Mouse (Mus musculus): ENCODE results near the gene Neurl1b.

Gene Neurl1b

DNA sequence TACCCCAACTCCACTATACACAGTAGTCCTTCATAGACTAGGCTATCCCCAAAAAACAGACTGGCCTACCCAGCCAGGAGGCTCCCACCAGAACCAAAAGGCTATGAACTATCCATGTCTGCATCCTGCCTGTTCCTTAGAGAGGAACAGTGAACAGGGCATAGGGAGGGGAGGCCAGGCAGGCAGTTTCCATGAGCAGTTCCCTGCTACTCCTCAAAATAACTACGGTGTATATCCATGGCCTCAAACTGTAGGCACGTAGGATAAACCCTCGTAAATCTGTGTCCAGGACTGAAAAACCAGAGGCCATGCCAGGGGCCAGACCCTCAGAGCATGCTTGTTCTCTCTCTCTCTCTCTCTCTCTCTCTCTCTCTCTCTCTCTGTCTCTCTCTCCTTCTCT, 17.9 kb upstream of the Neurl1b start:
- no peak for DNase-seq (ENCODE audit: low spot score in 2 of 2)

DNA sequence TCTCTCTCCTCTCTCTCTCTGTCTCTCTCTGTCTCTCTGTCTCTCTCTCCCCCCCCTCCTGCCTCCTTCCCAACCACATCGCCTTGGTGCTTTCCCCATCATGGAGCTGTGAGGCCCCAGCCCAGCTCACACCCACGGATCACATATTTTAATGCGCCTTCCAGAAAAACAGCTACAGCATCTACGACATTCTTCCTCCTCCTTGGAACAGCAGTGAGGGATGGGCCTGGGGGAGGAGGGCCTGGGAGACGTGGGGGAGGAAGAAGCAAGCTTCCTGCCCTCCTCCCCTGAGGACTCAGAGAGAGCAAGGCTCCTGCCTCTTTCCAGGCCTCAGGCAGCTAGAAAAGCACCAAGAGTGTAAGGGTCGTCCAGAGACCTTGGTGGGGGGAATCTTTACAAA, 17.3 kb upstream of the Neurl1b start:
- DNase-seq (ENCODE audit: low spot score in 2 of 2), result no peak

DNA sequence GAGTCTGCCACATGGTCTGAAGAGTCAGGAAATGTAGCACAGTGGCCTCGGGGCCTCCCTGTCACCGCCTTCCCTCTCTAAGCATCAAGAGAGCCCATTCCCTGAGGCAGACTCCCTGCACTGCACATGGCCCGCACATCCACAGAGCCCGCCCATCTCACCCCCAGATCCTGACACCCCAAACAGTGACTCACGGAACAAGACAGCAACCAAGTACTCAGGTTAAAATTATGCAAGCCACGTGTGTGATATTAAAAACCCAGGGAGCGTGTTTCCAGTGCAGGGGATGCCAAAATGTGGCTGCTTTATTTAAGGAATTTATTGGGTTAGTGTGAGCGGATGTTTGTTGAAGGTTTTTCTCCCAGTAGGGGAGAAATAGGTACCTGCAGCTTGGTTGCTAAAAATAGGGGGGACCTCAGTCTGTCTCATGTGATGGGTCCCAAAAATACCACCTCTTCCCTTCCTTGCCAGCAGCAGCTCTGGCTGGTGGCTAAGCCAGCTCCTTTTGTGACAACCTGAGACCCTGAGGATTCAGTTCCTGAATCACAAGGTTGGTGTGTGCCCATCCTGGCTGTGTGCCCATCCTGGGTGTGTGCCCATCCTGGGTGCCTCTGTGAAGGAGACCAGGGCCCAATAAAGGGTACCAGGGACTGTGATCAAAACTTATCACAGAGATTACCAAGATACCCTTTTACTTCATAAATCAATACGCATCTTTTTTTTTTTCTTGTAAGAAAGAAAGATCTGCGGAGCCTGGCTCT, 9.1 kb upstream of the Neurl1b start:
- no peak for DNase-seq (ENCODE audit: low spot score in 2 of 2)

DNA sequence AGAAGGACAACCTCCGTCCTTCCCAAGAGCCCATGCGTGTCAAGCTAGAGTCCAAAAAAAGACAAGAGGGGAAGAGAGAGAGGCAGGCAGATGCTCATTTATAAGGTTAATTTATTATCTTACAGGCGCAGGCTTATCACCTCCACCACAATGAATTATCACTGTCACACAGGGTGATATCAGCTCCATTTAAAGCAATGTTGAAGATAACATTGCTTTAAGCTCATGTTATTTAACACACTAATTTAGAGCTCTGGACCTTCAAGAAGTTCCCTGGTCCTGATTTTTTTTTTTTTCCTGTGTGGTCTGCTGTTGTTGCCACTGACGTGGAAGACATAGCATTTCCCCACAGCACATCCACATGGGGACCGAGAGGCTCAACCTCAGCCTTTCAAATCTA, 1.7 kb upstream of the Neurl1b start:
- DNase-seq (ENCODE audit: low spot score in 2 of 2), result no peak

DNA sequence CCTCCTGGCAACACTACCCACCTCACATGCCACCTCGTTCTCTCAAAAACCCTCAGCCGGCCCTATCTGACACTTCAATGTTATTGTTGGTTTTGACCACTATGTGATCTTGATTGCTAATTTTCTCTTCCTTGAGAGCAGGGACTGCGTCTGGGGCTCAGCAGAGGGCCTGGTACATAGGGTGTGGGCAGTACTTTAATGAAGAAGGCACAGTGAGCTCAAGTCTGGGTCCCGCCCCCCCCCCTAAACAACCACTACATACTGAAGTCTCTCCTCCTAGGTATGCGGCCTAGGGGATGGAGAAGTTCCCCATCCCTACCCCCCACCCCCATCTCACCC, 476 bp upstream of the Neurl1b start:
- no peak for DNase-seq (ENCODE audit: low spot score in 2 of 2)

DNA sequence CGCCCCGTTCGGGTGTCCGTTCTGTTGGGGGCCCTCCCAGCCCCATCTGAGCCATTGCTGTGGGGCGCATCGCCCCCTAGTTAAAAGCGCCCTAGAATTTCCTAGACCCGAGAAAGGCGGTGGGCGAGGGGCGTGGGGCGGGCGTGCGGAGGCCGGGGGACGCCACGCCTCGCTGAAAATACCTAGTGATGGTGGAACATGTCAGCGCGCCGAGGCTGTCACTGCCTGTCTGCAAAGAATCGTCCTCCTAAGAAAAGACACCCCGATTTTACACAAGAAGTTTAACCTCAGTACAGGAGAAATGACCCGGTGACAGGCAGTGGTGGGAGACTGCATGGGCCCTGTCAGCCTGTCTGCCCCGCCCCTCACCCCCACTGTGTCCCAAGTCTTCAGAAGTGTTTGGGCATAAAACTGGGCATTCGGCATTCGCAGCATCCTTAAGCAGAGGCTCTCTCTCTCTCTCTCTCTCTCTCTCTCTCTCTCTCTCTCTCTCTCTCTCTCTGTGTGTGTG, 781 bp downstream of the Neurl1b start:
- DNase-seq (ENCODE audit: low spot score in 2 of 2), result no peak

DNA sequence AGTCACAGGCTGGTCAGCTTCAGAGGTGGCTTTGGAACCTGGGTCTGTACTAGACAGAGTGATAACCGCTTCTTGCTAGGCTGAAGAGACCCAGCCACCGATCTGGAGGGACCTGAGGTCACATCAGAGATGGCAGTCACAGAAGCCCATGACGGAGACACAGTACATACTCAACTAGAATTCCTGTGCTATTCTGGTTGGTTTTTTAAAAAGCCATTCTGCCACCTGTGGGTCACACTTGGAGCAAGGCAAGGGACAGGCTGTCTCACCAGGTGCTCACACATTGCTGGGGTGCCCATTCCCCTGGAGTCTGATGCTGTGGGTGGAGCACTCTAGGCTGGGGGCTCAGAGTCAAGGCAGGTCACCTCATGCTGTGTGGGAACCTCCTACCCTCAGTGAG, 1.5 kb downstream of the Neurl1b start:
- no peak for DNase-seq (ENCODE audit: low spot score in 2 of 2)

DNA sequence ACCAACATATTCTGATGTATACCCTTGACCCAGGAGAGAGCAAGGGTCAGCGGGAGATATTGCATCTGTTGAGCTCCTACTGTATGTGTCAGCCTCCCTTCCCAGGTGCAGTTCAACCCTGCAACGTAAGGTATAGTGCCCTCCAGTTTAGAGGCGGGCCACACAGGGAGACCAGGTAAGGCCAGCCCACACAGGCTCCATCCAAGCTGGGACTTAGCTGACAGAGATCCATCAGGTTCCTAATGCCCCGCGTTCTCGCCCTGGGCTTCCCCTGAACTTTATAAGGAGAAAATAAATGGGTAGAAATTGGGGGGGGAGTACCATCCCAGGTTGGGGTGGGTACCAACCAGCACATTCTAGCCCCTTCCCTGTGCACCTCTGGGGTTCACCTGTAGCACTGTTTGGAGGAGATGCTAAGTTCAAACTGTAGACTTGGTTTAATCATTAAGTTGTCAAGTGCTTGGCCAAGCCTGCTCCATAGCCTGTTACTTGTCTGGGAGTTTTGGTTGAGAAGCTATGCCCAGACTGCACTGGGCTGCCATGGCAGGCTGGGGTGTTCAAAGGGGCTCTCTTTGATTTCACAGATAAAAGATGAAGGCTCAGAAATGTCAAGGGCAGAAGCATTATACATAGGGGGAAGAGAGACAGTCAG, 3.3 kb downstream of the Neurl1b start:
- DNase-seq (ENCODE audit: low spot score in 2 of 2), result no peak

DNA sequence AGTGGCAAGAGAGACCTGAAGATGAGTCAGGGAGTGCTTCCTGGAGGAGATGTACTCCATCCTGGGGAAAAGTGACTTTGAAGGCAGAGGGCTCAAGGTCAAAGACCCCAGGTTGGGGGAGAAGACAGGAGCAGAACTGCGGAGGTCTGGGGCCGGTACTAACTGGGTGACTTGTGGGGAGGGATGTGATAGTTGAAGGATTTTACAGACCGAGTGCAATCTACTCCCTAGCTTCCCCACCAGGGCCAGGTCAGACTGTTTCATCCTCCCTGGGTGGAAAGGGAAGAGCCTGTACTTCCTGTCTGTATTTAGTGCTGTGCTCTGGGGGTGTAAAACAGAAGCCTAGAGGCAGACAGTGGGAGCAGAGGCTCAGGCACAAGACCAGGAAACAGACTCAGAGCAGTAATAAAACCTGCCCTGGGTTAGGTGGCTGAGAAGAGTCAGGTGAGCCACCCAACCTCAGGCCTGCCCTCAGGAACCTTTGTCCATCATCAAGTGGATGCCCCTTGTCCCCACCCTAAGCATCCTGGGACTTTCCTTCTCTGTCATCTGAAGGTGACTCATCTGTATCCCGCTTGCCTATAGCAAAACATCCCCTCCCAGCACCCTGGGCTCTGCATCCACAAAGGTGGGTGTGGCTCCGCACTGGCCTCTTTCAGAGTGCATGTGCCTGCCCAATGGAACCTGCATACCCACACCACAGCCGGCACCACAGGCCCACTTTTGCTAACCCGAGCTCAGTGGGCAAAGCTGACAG, 6.0 kb downstream of the Neurl1b start:
- DNase-seq (ENCODE audit: low spot score in 2 of 2), result no peak

DNA sequence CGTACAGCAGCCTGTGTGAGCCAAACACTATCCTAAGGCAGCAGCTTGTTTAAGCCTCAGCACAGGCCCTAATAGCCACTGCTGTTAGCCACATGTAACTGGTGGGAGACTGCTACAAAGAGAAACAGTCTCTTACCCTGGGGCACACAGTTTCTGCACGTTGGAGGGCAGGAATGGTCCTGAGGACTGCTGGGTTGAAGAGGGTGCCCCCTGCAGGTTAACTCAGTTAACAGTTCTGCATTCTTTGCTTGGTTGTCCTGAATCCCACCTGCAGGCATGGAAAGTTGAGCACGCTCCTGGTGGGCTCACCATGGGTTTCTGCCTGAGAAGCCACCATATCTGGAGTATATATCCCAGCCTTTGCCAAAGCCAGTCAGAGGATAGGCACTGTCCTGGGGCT, 6.9 kb downstream of the Neurl1b start:
- no peak for DNase-seq (ENCODE audit: low spot score in 2 of 2)

DNA sequence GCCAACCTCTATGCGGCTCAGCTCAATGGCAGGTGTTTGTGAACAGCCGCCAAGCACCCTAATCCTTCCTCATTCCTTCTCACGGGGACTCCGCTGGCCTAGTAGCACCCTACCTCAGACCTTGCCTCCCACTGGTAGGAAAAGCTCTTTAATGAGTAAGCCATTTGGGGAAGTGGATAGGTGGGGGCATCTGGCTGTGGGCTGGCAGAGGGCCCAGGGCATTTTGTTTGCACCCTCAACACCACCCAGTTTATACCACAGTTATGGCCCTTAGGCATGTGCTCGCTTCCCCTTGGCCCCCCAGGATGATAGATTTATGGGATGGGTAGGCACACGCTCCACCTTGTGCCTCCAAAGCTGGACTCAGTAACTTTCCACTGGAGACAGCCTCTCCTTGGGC, 7.8 kb downstream of the Neurl1b start:
- no peak for DNase-seq (ENCODE audit: low spot score in 2 of 2)

DNA sequence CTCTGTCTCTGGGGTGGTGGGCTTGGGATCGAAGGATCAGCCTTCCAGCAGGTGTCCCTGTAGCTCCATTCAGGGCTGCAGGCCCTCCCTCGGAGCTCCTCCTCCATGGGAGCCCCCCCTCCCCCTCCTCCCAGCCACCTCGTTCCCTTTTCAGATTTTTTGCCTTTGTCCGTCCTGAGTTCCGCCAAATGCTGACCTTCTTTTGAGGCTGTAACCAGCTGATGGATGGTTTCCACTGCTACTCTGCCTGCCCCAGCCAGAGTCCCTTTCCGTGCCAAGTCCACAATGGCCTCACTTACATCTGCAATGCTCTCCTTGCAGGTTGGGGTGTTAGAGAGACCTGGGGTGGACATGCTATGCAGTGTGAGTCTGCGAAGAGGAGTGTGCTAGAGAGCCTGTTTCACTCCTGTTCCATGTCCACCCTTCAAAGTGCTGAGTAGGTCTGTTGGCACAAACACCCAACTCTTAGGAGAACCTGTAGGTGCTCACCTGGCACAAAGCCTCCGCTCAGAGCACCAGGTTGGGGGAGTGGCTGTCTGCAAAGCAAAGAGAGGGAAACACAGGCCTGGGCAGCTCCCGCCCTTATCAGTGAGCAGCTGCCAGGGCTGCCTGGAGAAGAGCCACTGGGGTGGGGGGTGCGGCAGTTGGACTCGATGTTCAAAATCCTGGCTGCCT, 9.5 kb downstream of the Neurl1b start:
- DNase-seq (ENCODE audit: low spot score in 2 of 2), result no peak

DNA sequence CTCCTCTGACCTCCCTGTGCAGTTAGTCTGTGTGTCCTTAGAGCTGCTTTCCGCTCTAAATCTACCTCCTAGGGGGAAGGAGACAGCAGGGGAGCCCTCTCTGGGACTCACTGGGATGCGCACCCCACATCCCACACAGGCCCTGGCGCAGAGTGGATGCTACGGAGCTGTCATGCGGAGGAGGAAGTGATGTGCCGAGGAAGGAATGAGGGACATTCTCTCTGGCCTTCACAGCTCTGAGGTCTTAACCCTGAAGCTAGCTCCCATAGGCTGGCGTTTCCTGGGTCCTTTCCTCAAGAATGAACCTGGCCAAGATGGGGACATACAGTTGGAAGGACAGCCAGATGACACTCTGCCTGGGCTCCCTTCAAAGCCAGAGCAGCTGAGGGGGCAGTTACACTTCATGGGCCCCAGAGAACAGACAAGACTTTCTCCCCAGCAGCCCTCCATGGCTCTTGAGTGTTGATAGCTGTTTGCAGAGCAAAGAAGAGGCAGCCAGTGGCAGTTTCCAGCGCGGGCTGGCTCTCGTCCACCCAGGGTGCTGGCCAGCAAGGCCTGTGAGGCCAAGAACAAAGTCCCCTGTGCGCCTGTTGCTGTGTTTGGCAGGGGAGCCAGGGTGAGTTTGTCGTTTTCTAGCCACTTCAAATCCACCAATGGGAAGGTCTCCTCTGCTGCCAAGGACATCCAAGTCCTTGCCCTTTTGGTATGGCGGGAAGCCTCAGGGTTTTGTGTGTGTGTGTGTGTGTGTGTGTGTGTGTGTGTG, 10.5 kb downstream of the Neurl1b start:
- no peak for DNase-seq (ENCODE audit: low spot score in 2 of 2)

DNA sequence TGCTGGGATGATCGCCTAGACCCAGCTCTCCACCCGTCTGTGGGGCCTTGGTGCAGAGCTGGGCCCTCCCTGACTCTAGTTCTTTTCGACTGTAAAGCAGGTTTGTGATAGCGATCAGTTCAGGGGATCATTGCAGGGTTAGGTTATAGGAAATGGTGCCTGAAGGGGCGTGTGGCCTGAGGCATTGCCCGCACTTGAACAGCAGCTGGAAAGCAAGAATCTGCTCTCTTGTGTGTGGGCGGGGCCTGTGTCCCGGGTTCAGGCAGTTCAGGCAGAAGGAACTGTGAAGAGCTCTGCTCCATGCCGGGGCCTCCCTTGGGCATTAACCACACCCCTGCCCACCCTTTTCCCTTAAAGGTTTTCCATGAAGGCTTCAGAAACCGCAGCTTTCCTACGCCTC, 18.7 kb downstream of the Neurl1b start:
- no peak for DNase-seq (ENCODE audit: low spot score in 2 of 2)

DNA sequence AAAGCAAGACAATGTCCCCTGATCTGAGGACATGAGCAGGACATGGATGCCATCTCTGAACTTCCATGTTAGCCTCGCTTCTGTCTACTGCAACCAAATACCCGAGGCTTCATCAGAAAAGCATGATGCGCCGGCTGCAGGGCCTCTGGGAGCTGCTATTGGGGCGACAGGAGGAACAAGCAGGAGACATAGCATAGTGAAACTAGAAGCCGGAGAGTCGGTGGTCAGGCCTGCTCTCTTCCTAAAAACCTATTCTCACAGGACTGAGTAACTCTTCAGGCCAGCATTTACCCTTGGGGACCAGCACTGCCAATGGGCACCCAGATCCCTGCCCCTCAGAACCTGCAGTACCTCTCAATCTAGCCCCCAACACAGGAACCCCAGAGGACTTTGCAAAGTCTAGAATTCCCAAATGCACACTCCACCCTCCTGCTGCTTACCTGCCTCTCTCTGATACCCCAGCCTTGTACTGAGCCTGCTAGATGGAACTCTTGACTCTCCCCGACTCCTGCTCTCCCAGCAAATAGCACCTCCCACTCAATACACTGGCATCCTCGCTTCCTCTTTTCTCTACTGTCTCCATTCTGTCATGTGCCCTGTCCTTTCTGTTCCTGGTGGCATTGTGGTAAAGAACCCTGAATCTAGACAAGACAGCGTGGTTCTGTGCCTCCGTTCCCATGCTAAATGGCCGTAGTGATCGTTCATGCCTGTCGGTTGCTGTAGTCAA, 22.6 kb downstream of the Neurl1b start:
- DNase-seq (ENCODE audit: low spot score in 2 of 2), result no peak

DNA sequence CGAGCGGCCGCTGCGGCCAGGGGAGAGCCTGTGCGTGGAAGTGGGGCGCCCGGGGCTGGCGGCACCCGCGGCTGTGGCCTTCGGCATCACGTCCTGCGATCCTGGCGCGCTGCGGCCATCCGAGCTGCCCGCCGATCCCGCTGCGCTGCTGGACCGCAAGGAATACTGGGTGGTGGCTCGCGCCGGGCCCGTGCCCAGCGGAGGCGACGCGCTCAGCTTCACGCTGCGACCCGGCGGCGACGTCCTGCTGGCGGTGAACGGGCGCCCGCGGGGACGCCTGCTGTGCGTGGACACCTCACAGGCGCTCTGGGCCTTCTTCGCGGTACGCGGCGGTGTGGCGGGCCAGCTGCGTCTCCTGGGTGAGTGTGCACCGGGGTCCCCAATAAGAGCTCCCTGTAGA, 24.4 kb downstream of the Neurl1b start:
- no peak for DNase-seq (ENCODE audit: low spot score in 2 of 2)

DNA sequence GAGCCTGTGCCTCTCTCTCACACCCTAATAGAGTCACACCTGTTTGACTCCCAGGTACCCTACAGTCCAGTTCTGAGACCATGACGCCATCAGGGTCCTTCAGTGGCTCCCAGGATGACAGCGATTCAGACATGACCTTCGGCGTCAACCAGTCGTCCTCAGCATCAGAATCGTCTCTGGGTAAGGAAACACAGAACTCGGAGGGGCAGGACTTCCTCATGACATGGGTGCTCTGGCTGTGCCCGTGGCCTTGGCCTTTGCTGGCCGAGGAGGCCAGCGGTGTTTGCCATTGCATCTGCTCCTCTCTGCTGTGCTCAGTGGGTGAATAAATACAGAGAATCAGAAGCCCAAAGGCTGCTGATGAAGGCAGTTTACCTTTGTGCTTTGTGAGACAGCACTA, 26.4 kb downstream of the Neurl1b start:
- no peak for DNase-seq (ENCODE audit: low spot score in 2 of 2)

DNA sequence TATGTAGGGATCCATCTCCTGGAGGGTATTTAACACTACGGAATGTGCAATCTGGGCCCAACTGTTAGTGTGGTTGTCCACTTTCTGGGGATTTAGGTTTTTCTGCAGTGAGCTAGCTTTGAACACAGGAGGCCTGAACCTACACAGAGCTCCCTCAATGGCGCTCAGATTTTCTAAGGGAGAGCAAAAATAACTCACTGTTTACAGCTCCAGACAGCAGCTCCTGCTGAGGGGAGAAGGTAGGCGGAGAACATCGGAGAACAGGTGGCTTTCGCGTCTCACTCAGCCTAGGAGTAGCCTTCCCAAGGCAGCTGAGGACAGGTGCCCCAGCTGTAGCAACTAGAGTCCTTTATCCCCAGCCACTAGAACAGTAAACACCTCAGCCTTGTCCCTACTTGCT, 27.6 kb downstream of the Neurl1b start:
- DNase-seq (ENCODE audit: low spot score in 2 of 2), result no peak

DNA sequence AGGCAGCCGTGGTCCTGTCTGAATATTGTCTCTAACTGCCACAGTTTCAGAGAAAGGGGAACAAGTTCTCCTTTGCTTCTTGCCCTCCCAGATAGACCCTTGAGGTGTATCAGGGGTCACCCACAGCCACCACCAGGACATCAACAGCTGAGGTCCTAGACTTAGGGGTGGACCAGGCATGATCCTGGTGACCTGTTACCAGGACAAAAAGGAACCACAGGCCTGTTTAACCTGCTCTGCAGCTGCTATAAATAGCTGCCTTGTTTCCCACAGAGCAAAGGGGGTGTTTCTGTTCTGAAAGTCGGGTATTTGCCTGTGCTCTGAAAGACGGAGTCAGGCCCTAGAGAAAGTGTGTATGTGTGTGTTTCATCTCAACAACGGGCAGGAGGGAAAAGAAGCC, 29.2 kb downstream of the Neurl1b start:
- DNase-seq (ENCODE audit: low spot score in 2 of 2), result no peak

DNA sequence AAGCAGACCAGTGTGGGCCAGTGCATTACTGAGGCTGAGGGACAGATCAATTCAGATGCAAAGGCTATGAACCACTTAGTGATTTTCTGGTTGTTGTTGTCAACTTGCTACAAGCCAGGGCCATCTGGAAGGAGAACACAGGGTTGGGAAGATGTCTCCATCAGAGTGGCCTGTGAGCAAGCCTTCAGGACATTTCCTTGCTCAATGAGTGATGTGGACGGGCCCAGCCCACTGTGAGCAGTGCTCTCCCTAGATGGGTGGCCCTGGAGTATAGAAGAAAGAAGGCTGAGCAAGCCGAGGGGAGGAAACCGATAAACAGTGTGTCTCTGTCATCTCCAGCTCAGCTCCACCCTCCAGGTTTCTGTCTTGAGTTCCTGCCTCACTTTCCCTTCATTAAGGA, 34.8 kb downstream of the Neurl1b start:
- DNase-seq (ENCODE audit: low spot score in 2 of 2), result no peak
